Mouse (Mus musculus): Measurements from ENCODE around the gene Ivd.

GRCm38 (mm10) chr2:118914685-118915084, 52.9 kb downstream of the Ivd start:
- TF ChIP-seq GATA1 (IDR thresholded peaks at IDR 0.05; ENCODE audit: borderline replicate concordance, low read length) (no peak), FLI1 (IDR thresholded peaks at IDR 0.05; ENCODE audit: low read length) (no peak)

Measured in megakaryocyte, embryonic 14.5 days (primary cell).